Mouse (Mus musculus): ENCODE measurements around the gene Hipk3.

- no peak for TF ChIP-seq CTCF (IDR thresholded peaks at IDR 0.05; ENCODE audit: control insufficient read depth, insufficient read depth, insufficient replicate concordance, low read depth, low read length)
- TF ChIP-seq POLR2A (IDR thresholded peaks at IDR 0.05; ENCODE audit: control insufficient read depth, low read depth, low read length) = no peak
Observed at GRCm38 (mm10) chr2:104395961-104396360, 98.3 kb downstream of the Hipk3 start.
